Mouse (Mus musculus): Measurements from ENCODE around the gene Inpp5f. TPM values are rescaled to one million over a fixed set of nuclear protein-coding genes. Genes with fewer than 3 reads are reported as not detected.
"Not testable (repeated sequence)": the region's sequence is repeated elsewhere in the genome, so short reads cannot be mapped to it uniquely, and the experiment has no call there.

Inpp5f gene
- polyA plus RNA-seq, 1 experiment from 2014 or later = 554 TPM

DNA sequence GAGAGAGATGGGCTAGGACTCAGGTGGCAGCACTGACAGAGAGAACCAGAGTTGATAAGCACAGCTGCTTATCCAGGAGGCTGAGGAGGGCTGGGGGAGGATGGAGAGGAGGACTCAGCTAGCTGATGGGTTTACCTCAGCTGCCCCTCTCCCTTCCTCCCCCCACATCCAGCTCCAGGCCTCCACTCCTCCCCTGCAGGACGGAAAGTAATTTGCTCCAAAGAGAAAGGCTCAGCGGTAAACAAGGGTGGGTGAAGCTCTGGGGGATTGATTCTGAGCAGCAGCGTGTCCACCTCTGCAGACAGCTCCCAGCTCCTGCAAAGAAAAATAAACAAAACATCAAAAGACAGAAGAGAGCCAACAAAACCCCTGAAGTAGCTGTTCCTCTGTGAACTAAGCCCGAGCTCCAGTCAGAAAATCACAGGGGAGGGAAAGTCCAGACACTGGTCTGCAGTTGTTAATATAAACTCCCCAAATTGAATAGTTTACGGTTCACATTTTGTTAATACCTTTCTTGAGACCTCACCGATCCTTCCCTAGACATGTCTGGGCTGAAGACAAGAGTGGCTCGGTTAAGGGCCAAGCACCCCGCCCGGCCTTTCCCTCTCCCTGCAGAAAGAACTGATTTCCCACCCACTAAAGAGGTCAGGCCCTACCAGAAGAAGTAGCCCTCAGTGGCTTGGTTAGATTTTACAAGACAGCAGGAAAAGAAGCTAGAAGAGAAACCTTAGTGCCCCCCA is 19.6 kb upstream of the Inpp5f start:
- WGBS = 5% methylated on average over 9 of the region's 9 CpGs
- Histone ChIP-seq H3K4me1 (ENCODE audit: control insufficient read depth, insufficient read depth, low read length) (peaks cover 18% of the 10 kb centered on the region), H3K36me3 (ENCODE audit: control insufficient read depth, insufficient read depth, low read length) (no peaks in the 10 kb centered on the region), H3K4me3 (ENCODE audit: low read depth, low read length) (no peak overlapping the region), H3K27ac (ENCODE audit: low read depth, low read length) (peak overlapping the region; percentile 76), H3K9me3 (ENCODE audit: control insufficient read depth, low read length) (no peaks in the 10 kb centered on the region), H3K9ac (replicated peaks; ENCODE audit: low read depth, low read length) (no peak overlapping the region), H3K4me2 (ENCODE audit: low read depth, low read length) (peak overlapping the region; percentile 47; the same call in 1 of the 2 replicates), H3K27me3 (ENCODE audit: control insufficient read depth, insufficient read depth, low read length) (no peaks in the 10 kb centered on the region)
- ATAC-seq (ENCODE audit: low read depth) = peak; percentile 34; the same call in 1 of the 2 replicates

DNA sequence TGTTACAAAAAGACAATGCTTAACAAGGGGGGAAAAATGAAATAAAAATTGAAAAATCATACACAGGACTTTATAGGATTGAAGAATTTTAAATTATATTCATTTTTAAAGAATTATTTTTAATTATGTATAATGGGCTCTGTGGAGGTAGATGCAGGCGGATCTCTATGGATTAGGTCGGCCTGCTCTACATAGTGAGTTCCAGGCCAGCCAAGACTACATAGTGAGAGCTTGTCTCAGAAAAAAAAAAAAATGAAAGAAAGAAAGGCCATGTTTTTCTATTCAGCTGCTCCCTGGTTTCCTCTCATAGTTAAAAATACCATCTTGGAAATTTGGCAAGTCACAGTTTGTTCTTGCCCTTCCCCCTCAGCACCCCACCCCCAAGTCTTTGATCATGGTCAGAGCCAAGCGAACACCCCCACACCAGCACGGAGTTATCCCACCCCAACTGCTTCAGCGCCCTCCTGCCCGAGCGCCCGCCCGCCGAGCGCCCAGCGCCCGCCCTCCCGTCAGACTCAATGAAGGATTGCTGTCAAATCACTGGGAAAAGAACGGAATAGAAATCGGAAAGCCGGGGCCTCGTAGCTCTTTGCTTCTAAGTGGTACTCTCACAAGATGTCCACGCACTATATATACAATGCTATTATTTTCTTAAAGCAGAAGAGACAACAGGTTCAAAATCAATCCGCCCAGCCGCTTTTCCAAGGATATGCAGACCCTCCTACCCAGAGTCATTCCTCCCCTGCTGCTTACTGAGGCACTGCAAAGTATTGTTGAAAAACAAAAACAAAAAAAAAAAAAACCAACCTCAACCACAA is 18.8 kb upstream of the Inpp5f start:
- H3K4me2 ChIP-seq (ENCODE audit: low read depth, low read length) = peak overlapping the region; percentile 47
- no peaks in the 10 kb centered on the region for H3K9me3 ChIP-seq (ENCODE audit: control insufficient read depth, low read length)
- H3K36me3 ChIP-seq (ENCODE audit: control insufficient read depth, insufficient read depth, low read length) = no peaks in the 10 kb centered on the region
- H3K9ac ChIP-seq (replicated peaks; ENCODE audit: low read depth, low read length) = no peak overlapping the region; the same call in 1 of the 2 replicates
- ATAC-seq (ENCODE audit: low read depth) = 0 out of 2 replicates have a peak, but pooled peaks have one; percentile 28
- peaks cover 18% of the 10 kb centered on the region for H3K4me1 ChIP-seq (ENCODE audit: control insufficient read depth, insufficient read depth, low read length)
- WGBS = 4% methylated on average over 21 of the region's 21 CpGs
- H3K27ac ChIP-seq (ENCODE audit: low read depth, low read length) = peak overlapping the region; percentile 76
- peak overlapping the region; percentile 12; the same call in 1 of the 2 replicates for H3K4me3 ChIP-seq (ENCODE audit: low read depth, low read length)
- no peaks in the 10 kb centered on the region for H3K27me3 ChIP-seq (ENCODE audit: control insufficient read depth, insufficient read depth, low read length)

- H3K4me1 ChIP-seq (ENCODE audit: control insufficient read depth, insufficient read depth, low read length) = peaks cover 18% of the 10 kb centered on the region
- no peaks in the 10 kb centered on the region for H3K9me3 ChIP-seq (ENCODE audit: control insufficient read depth, low read length)
- peak overlapping the region; percentile 12; the same call in 1 of the 2 replicates for H3K4me3 ChIP-seq (ENCODE audit: low read depth, low read length)
- peak overlapping the region; percentile 76 for H3K27ac ChIP-seq (ENCODE audit: low read depth, low read length)
- 0% methylated on average over 6 of the region's 6 CpGs for WGBS
- H3K9ac ChIP-seq (replicated peaks; ENCODE audit: low read depth, low read length) = no peak overlapping the region
- ATAC-seq (ENCODE audit: low read depth) = 0 out of 2 replicates have a peak, but pooled peaks have one; percentile 21
- no peaks in the 10 kb centered on the region for H3K27me3 ChIP-seq (ENCODE audit: control insufficient read depth, insufficient read depth, low read length)
- peak overlapping the region; percentile 47 for H3K4me2 ChIP-seq (ENCODE audit: low read depth, low read length)
- H3K36me3 ChIP-seq (ENCODE audit: control insufficient read depth, insufficient read depth, low read length) = no peaks in the 10 kb centered on the region
These were observed 18.2 kb upstream of the Inpp5f start for GRCm38 (mm10) chr7:128592936-128593241.

DNA sequence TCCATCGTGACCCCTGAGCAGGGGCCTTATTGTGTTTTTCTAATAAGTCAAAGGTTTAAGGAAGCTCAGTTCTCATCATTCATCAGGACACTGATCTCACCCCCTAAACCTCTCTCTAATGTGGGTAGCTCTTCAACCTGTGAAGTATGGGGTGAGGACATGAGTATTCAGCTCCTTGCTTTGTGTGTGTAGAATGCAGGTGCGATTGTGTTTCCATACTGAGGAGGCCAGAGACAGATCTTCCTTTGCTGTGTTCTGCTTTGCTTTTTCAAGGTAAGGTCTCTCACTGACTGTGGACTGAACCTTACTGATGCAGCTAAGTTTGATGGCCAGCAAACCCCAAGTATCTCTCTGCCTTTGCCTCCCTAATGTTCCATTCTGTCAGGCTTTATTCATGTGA is 14.9 kb upstream of the Inpp5f start:
- WGBS = 94% methylated on average over 2 of the region's 2 CpGs
- H3K9me3 ChIP-seq (ENCODE audit: control insufficient read depth, low read length) = no peaks in the 10 kb centered on the region
- no peak overlapping the region for H3K9ac ChIP-seq (replicated peaks; ENCODE audit: low read depth, low read length)
- H3K36me3 ChIP-seq (ENCODE audit: control insufficient read depth, insufficient read depth, low read length) = no peaks in the 10 kb centered on the region
- no peak for ATAC-seq (ENCODE audit: low read depth)
- H3K4me1 ChIP-seq (ENCODE audit: control insufficient read depth, insufficient read depth, low read length) = peaks cover 17% of the 10 kb centered on the region
- H3K4me3 ChIP-seq (ENCODE audit: low read depth, low read length) = no peak overlapping the region
- no peak overlapping the region for H3K27ac ChIP-seq (ENCODE audit: low read depth, low read length)
- no peaks in the 10 kb centered on the region for H3K27me3 ChIP-seq (ENCODE audit: control insufficient read depth, insufficient read depth, low read length)
- H3K4me2 ChIP-seq (ENCODE audit: low read depth, low read length) = no peak overlapping the region

DNA sequence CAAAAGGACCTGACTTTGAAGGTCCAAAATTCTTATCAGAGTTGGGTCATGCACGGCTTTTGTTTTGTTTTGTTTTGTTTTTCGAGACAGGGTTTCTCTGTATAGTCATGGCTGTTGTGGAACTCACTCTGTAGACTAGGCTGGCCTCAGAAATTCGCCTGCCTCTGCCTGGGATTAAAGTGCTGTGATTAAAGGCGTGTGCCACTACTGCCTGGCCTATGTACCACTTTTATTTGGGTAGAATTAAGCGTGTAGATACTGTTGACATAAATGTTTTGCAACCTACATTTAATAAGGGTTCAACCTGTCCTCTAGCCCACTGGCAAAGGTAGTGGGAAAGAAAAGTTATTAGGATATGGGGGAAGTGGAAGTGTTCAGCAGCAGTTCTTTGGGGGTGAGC is 12.1 kb upstream of the Inpp5f start:
- Histone ChIP-seq H3K27ac (ENCODE audit: low read depth, low read length) (no peak overlapping the region), H3K36me3 (ENCODE audit: control insufficient read depth, insufficient read depth, low read length) (no peaks in the 10 kb centered on the region), H3K4me2 (ENCODE audit: low read depth, low read length) (no peak overlapping the region), H3K4me3 (ENCODE audit: low read depth, low read length) (no peak overlapping the region), H3K27me3 (ENCODE audit: control insufficient read depth, insufficient read depth, low read length) (no peaks in the 10 kb centered on the region), H3K9ac (replicated peaks; ENCODE audit: low read depth, low read length) (no peak overlapping the region), H3K9me3 (ENCODE audit: control insufficient read depth, low read length) (no peaks in the 10 kb centered on the region), H3K4me1 (ENCODE audit: control insufficient read depth, insufficient read depth, low read length) (no peaks in the 10 kb centered on the region)
- 86% methylated on average over 5 of the region's 5 CpGs for WGBS
- ATAC-seq (ENCODE audit: low read depth) = no peak

DNA sequence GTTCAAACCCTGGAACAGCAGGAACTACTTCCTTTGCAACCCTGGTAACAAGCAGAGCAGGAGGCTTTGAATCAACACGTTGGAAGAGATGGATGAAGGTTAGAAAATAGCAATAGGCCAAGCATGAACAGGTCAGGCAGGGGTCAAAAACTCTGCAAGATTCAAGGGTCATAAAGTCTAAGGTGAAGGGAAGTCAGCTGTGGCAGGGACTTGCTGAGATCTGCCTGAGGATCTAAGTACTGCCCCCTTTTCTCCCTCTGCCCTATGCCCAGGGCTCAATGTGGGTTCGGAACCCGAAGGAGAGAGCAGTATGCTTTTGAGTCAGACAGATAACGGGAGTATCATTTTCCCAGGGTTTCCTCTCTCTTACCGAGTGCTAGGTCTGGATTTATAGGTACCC is 9.3 kb upstream of the Inpp5f start:
- H3K4me3 ChIP-seq (ENCODE audit: low read depth, low read length) = no peak overlapping the region
- H3K9ac ChIP-seq (replicated peaks; ENCODE audit: low read depth, low read length) = no peak overlapping the region
- H3K4me1 ChIP-seq (ENCODE audit: control insufficient read depth, insufficient read depth, low read length) = no peaks in the 10 kb centered on the region
- no peaks in the 10 kb centered on the region for H3K36me3 ChIP-seq (ENCODE audit: control insufficient read depth, insufficient read depth, low read length)
- no peak overlapping the region for H3K27ac ChIP-seq (ENCODE audit: low read depth, low read length)
- WGBS = 79% methylated on average over 5 of the region's 5 CpGs
- no peak overlapping the region for H3K4me2 ChIP-seq (ENCODE audit: low read depth, low read length)
- no peaks in the 10 kb centered on the region for H3K27me3 ChIP-seq (ENCODE audit: control insufficient read depth, insufficient read depth, low read length)
- no peaks in the 10 kb centered on the region for H3K9me3 ChIP-seq (ENCODE audit: control insufficient read depth, low read length)
- no peak for ATAC-seq (ENCODE audit: low read depth)

- H3K27me3 ChIP-seq (ENCODE audit: control insufficient read depth, insufficient read depth, low read length); H3K36me3 ChIP-seq (ENCODE audit: control insufficient read depth, insufficient read depth, low read length); H3K4me2 ChIP-seq (ENCODE audit: low read depth, low read length); H3K9me3 ChIP-seq (ENCODE audit: control insufficient read depth, low read length); H3K4me3 ChIP-seq (ENCODE audit: low read depth, low read length); H3K27ac ChIP-seq (ENCODE audit: low read depth, low read length); H3K9ac ChIP-seq (replicated peaks; ENCODE audit: low read depth, low read length); ATAC-seq (ENCODE audit: low read depth); H3K4me1 ChIP-seq (ENCODE audit: control insufficient read depth, insufficient read depth, low read length): not testable (repeated sequence)
- WGBS = 98% methylated on average over 7 of the region's 9 CpGs
These were observed 1.2 kb upstream of the Inpp5f start for GRCm38 (mm10) chr7:128609936-128610335.

DNA sequence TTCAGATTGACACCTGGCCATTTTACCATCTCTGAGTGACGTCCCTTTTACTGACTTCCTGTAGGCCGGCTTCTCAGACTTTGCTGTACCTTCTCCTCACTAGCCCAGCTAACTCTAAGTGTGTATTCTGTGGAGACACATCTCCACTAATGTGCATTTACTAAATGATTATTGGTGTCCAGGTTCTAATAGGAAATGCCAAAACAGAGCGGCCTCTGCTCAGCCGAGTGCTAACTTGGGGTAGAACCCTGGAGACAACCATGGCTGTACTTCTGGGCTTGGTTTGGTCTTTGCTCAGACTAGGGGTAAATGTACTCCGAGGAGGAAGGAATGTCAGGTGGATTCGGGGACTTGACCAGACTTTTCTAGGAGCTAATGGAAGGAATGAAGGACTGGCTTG is 638 bp upstream of the Inpp5f start:
- Histone ChIP-seq H3K4me2 (ENCODE audit: low read depth, low read length) (peak overlapping the region; percentile 31; the same call in 1 of the 2 replicates), H3K27ac (ENCODE audit: low read depth, low read length) (peak overlapping the region; percentile 45; the same call in 1 of the 2 replicates), H3K36me3 (ENCODE audit: control insufficient read depth, insufficient read depth, low read length) (no peaks in the 10 kb centered on the region), H3K4me1 (ENCODE audit: control insufficient read depth, insufficient read depth, low read length) (peaks cover 4% of the 10 kb centered on the region; the same call in 1 of the 2 replicates), H3K4me3 (ENCODE audit: low read depth, low read length) (peak overlapping the region; percentile 87), H3K9me3 (ENCODE audit: control insufficient read depth, low read length) (no peaks in the 10 kb centered on the region), H3K27me3 (ENCODE audit: control insufficient read depth, insufficient read depth, low read length) (no peaks in the 10 kb centered on the region), H3K9ac (replicated peaks; ENCODE audit: low read depth, low read length) (no peak overlapping the region)
- 0 out of 2 replicates have a peak, but pooled peaks have one; percentile 10 for ATAC-seq (ENCODE audit: low read depth)
- 92% methylated on average over 6 of the region's 6 CpGs for whole genome bisulfite sequencing
